Mouse (Mus musculus): ENCODE results near the gene Grk6. TPM values are rescaled to one million over a fixed set of nuclear protein-coding genes. Genes with fewer than 3 reads are reported as not detected.

Gene Grk6
- total and polyA plus RNA-seq, 3 experiments: 83.2 to 96.7 TPM; not detected in 1

- peaks cover 7 to 31% of the 10 kb centered on the region in 2 experiments for H3K4me1 ChIP-seq (ENCODE audit: control insufficient read depth in 1 of 2, insufficient read depth in 2 of 2, low read length in 2 of 2)
- H3K27ac ChIP-seq (ENCODE audit: control insufficient read depth, low read depth, low read length): peak overlapping the region; percentile 85
- no peaks in the 10 kb centered on the region for H3K9me3 ChIP-seq (replicated peaks; ENCODE audit: insufficient read depth, low read length)
- no peaks in the 10 kb centered on the region for H3K27me3 ChIP-seq (ENCODE audit: control insufficient read depth in 1 of 2, insufficient read depth in 2 of 2, low read length in 2 of 2)
- peak; percentile 73 for DNase-seq (ENCODE audit: low read depth, low spot score)
- peak overlapping the region; percentile 80 to 83 for H3K4me3 ChIP-seq (ENCODE audit: control insufficient read depth in 1 of 2, insufficient read depth in 1 of 2, low read depth in 2 of 2, low read length in 2 of 2)
- H3K79me2 ChIP-seq (ENCODE audit: control insufficient read depth, insufficient read depth, low read length, poor library complexity): peaks cover 32% of the 10 kb centered on the region
- H3K36me3 ChIP-seq (ENCODE audit: control insufficient read depth in 1 of 2, insufficient read depth in 2 of 2, low read length in 2 of 2): peaks cover 0 to 18% of the 10 kb centered on the region in 2 experiments; a peak in 3 of 4 replicates
- H3K9ac ChIP-seq (ENCODE audit: control insufficient read depth, low read depth, low read length, poor library complexity, severe bottlenecking): peak overlapping the region; percentile 94
- TF ChIP-seq SIN3A (IDR thresholded peaks at IDR 0.05; ENCODE audit: low read length) (peak; percentile 66; the same call in 1 of the 2 replicates), MYC (IDR thresholded peaks at IDR 0.05; ENCODE audit: low read depth, low read length) (peak; percentile 65; the same call in 1 of the 2 replicates), ELF1 (IDR thresholded peaks at IDR 0.05; ENCODE audit: low read depth, low read length) (0 out of 2 replicates have a peak, but pooled peaks have one; percentile 12), GATA1 (IDR thresholded peaks at IDR 0.05; ENCODE audit: low read depth, low read length) (no peak), ZKSCAN1 (IDR thresholded peaks at IDR 0.05; ENCODE audit: low read depth, low read length) (no peak), CTCF (IDR thresholded peaks at IDR 0.05 in 2 of 3, conservative IDR thresholded peaks at IDR 0.05 in 1 of 3; ENCODE audit: control insufficient read depth in 1 of 3, insufficient read depth in 1 of 3, low read depth in 2 of 3, low read length in 3 of 3, poor library complexity in 1 of 3, severe bottlenecking in 1 of 3) (no peak), E2F4 (IDR thresholded peaks at IDR 0.05; ENCODE audit: borderline replicate concordance, low read depth, low read length) (no peak; the same call in 1 of the 2 replicates), ETS1 (IDR thresholded peaks at IDR 0.05; ENCODE audit: low read depth, low read length) (no peak), SMC3 (IDR thresholded peaks at IDR 0.05; ENCODE audit: low read depth, low read length) (no peak), UBTF (IDR thresholded peaks at IDR 0.05; ENCODE audit: borderline replicate concordance, insufficient read depth, low read depth, low read length) (peak; percentile 60; the same call in 1 of the 2 replicates), USF2 (IDR thresholded peaks at IDR 0.05; ENCODE audit: borderline replicate concordance in 1 of 2, insufficient read depth in 1 of 2, low read depth in 1 of 2, low read length in 2 of 2) (no peak), POLR2AphosphoS2 (IDR thresholded peaks at IDR 0.05; ENCODE audit: low read length) (no peak), CHD1 (IDR thresholded peaks at IDR 0.05; ENCODE audit: low read depth, low read length) (no peak), RAD21 (IDR thresholded peaks at IDR 0.05; ENCODE audit: low read depth, low read length) (no peak), BHLHE40 (IDR thresholded peaks at IDR 0.05; ENCODE audit: borderline replicate concordance, low read depth, low read length) (no peak), HCFC1 (IDR thresholded peaks at IDR 0.05; ENCODE audit: low read depth, low read length) (peak; percentile 50; the same call in 1 of the 2 replicates), ZNF384 (IDR thresholded peaks at IDR 0.05; ENCODE audit: low read depth, low read length) (no peak), TAL1 (IDR thresholded peaks at IDR 0.05; ENCODE audit: low read length) (no peak), RCOR1 (IDR thresholded peaks at IDR 0.05; ENCODE audit: low read depth, low read length) (no peak), TCF12 (IDR thresholded peaks at IDR 0.05; ENCODE audit: low read depth, low read length) (no peak), CHD2 (IDR thresholded peaks at IDR 0.05; ENCODE audit: low read length) (no peak), MEF2A (IDR thresholded peaks at IDR 0.05; ENCODE audit: extremely low read depth, insufficient replicate concordance, low read depth, low read length, poor library complexity, severe bottlenecking) (no peak), JUND (IDR thresholded peaks at IDR 0.05; ENCODE audit: low read depth, low read length) (no peak), TBP (IDR thresholded peaks at IDR 0.05; ENCODE audit: low read depth, low read length) (no peak), MYB (IDR thresholded peaks at IDR 0.05; ENCODE audit: low read depth, low read length) (no peak), MAFK (IDR thresholded peaks at IDR 0.05; ENCODE audit: borderline replicate concordance, low read depth, low read length) (no peak), ZMIZ1 (IDR thresholded peaks at IDR 0.05; ENCODE audit: low read depth, low read length) (no peak), NRF1 (IDR thresholded peaks at IDR 0.05; ENCODE audit: insufficient read depth, low read depth, low read length, poor library complexity, severe bottlenecking) (no peak), MXI1 (IDR thresholded peaks at IDR 0.05; ENCODE audit: low read depth, low read length) (peak; percentile 89; the same call in 1 of the 2 replicates), MAZ (IDR thresholded peaks at IDR 0.05; ENCODE audit: low read depth, low read length) (peak; percentile 78), POLR2AphosphoS5 (IDR thresholded peaks at IDR 0.05; ENCODE audit: borderline replicate concordance, low read depth, low read length) (no peak), KAT2A (conservative IDR thresholded peaks at IDR 0.05; ENCODE audit: low read depth, low read length) (no peak), MAX (IDR thresholded peaks at IDR 0.05; ENCODE audit: low read length) (peak; percentile 76), GABPA (IDR thresholded peaks at IDR 0.05; ENCODE audit: low read depth, low read length) (no peak), EP300 (IDR thresholded peaks at IDR 0.05; ENCODE audit: low read depth in 1 of 2, low read length in 2 of 2) (no peak), USF1 (IDR thresholded peaks at IDR 0.05; ENCODE audit: low read depth, low read length) (peak; percentile 73)
Observed at GRCm38 (mm10) chr13:55445361-55446091, 654 bp downstream of the Grk6 start.
